Comparison of ENCODE assay signal across 11 mouse cellular contexts in genomic region chr14:27803961-27804360, GRCm38 (mm10).
DNase-seq lines count a peak whose midpoint lies in the region; ATAC-seq and TF ChIP-seq lines count a peak whose summit lies in the region.
"Had no signal": no experiment of that assay in that cellular context is flagged by ENCODE, and none has a peak within 500 bp of the region (broad histone marks: within the 10 kb centered on the region; RNA-seq: fewer than 3 reads in every experiment).

No protein-coding gene starts in this region.

- ATAC-seq in lung, embryonic 14.5 days (ENCODE audit: insufficient read depth) = no peak

- intact Hi-C loops in gastrocnemius, postnatal 36 days (cut with DNase I) = loop anchor here (10.0 kb wide), 1 partner anchor 1641 kb away; no protein-coding TSS in a partner anchor
- intact Hi-C loops in left cerebral cortex, postnatal 14 days (cut with DNase I) = no loop called here

- H3K4me3 ChIP-seq in cerebellum, adult 2 months (replicated peaks; ENCODE audit: insufficient read depth, low read depth, low read length) = no peak overlapping the region
- no peak overlapping the region for H3K4me3 ChIP-seq in lung, embryonic 14.5 days (ENCODE audit: low read depth, low read length)

- peaks cover 4% of the 10 kb centered on the region; the same call in 1 of the 2 replicates for H3K4me1 ChIP-seq in cerebellum, adult 2 months (ENCODE audit: control insufficient read depth, insufficient read depth, low read length)
- no peaks in the 10 kb centered on the region for H3K4me1 ChIP-seq in lung, embryonic 14.5 days (ENCODE audit: insufficient read depth)

- no peaks in the 10 kb centered on the region for H3K27me3 ChIP-seq in cerebellum, adult 2 months (ENCODE audit: control insufficient read depth, insufficient read depth, low read length)
- H3K27me3 ChIP-seq in lung, embryonic 14.5 days (ENCODE audit: insufficient read depth, low read length) = no peaks in the 10 kb centered on the region

- no peak for DNase-seq in cerebellum, adult 2 months
- no peak for DNase-seq in cerebellum, postnatal 36 days
- DNase-seq in lung, embryonic 14.5 days = peak; percentile 62
- DNase-seq in lung, postnatal 36 days = no peak
- peak; percentile 19 for DNase-seq in c-Kit-positive CD71-positive TER-119-negative erythroid progenitor cells, embryonic 14.5 days (ENCODE audit: low read depth)
- peak; percentile 63 for DNase-seq in retina, adult 2 months (ENCODE audit: low read depth, low spot score)
- DNase-seq in gastrocnemius, postnatal 36 days = no peak
- DNase-seq in left cerebral cortex, postnatal 14 days (ENCODE audit: low spot score in 2 of 2) = no peak
- DNase-seq: heart, adult 18-20 months had no signal

- H3K36me3 ChIP-seq in lung, embryonic 14.5 days (ENCODE audit: insufficient read depth) = no peaks in the 10 kb centered on the region
- H3K36me3 ChIP-seq: G1E had no signal

- TF ChIP-seq CTCF in cerebellum, adult 2 months (IDR thresholded peaks at IDR 0.05; ENCODE audit: borderline replicate concordance, insufficient read depth, low read depth, low read length) = peak; percentile 65
- TF ChIP-seq CTCF in lung, embryonic 14.5 days (IDR thresholded peaks at IDR 0.05; ENCODE audit: low read depth) = peak; percentile 90

- 85% methylated on average over 3 of the region's 3 CpGs for WGBS in cerebellum, adult 2 months
- WGBS in lung, embryonic 14.5 days = 84% methylated on average over 3 of the region's 3 CpGs

- no peak for TF ChIP-seq POLR2A in cerebellum, adult 2 months (IDR thresholded peaks at IDR 0.05; ENCODE audit: borderline replicate concordance, insufficient read depth, low read length)

- no peak overlapping the region for H3K27ac ChIP-seq in cerebellum, adult 2 months (ENCODE audit: insufficient read depth, low read length)
- H3K27ac ChIP-seq in lung, embryonic 14.5 days (ENCODE audit: low read depth) = no peak overlapping the region
- H3K27ac ChIP-seq: macrophage had no signal

- no peak overlapping the region for H3K9ac ChIP-seq in lung, embryonic 14.5 days

- no peak overlapping the region for H3K4me2 ChIP-seq in lung, embryonic 14.5 days

- H3K9me3 ChIP-seq in lung, embryonic 14.5 days (ENCODE audit: low read depth, low read length) = no peaks in the 10 kb centered on the region

Comparison
In these comparisons a context has a peak if more than half of its experiments do, and no peak if none do; other contexts are left out.
1. DNase-seq: peak in lung, embryonic 14.5 days (single experiment), c-Kit-positive CD71-positive TER-119-negative erythroid progenitor cells, embryonic 14.5 days (single experiment) and retina, adult 2 months (single experiment); none in cerebellum, adult 2 months (0 of 2), cerebellum, postnatal 36 days (0 of 2), lung, postnatal 36 days (single experiment), gastrocnemius, postnatal 36 days (0 of 2) and left cerebral cortex, postnatal 14 days (0 of 2).